Mouse (Mus musculus): ENCODE data around the gene Cln6. TPM values are rescaled to one million over a fixed set of nuclear protein-coding genes. Genes with fewer than 3 reads are reported as not detected.

Cln6 gene
- polyA plus RNA-seq, 1 experiment: 14.2 TPM

GRCm38 (mm10) chr9:62847694-62848093, 9.1 kb downstream of the Cln6 start:
- H3ac ChIP-seq (ENCODE audit: control insufficient read depth, insufficient read length, low read depth): no peak overlapping the region
- no peaks in the 10 kb centered on the region for H3K27me3 ChIP-seq (ENCODE audit: control insufficient read depth, insufficient read depth, insufficient read length)
- no peaks in the 10 kb centered on the region for H3K36me3 ChIP-seq (ENCODE audit: control insufficient read depth, insufficient read depth)
- H3K79me2 ChIP-seq (ENCODE audit: control insufficient read depth, insufficient read depth): no peaks in the 10 kb centered on the region
- no peak for TF ChIP-seq CEBPB (IDR thresholded peaks at IDR 0.05; ENCODE audit: low read depth)
- TF ChIP-seq MAX (IDR thresholded peaks at IDR 0.05): no peak
- no peak for TF ChIP-seq MYOG (IDR thresholded peaks at IDR 0.05; ENCODE audit: control insufficient read depth, extremely low read depth, insufficient read length)
- no peak for TF ChIP-seq FOSL1 (IDR thresholded peaks at IDR 0.05; ENCODE audit: insufficient read depth, low read length, poor library complexity, severe bottlenecking)
- TF ChIP-seq CTCF (IDR thresholded peaks at IDR 0.05; ENCODE audit: control insufficient read depth, insufficient read depth, insufficient read length): peak; percentile 91
- no peak for TF ChIP-seq MYOD1 (IDR thresholded peaks at IDR 0.05; ENCODE audit: control insufficient read depth, insufficient read length, low read depth)
- TF ChIP-seq USF1 (IDR thresholded peaks at IDR 0.05; ENCODE audit: low read depth): no peak
- H3K79me3 ChIP-seq (ENCODE audit: low read depth): no peaks in the 10 kb centered on the region
- H3K4me3 ChIP-seq (ENCODE audit: insufficient read depth, poor library complexity, severe bottlenecking): no peak overlapping the region

GRCm38 (mm10) chr9:62848641-62849040, 10.1 kb downstream of the Cln6 start:
- H3K79me2 ChIP-seq (ENCODE audit: control insufficient read depth, insufficient read depth): no peaks in the 10 kb centered on the region
- H3K79me3 ChIP-seq (ENCODE audit: low read depth): no peaks in the 10 kb centered on the region
- H3K36me3 ChIP-seq (ENCODE audit: control insufficient read depth, insufficient read depth): no peaks in the 10 kb centered on the region
- no peaks in the 10 kb centered on the region for H3K27me3 ChIP-seq (ENCODE audit: control insufficient read depth, insufficient read depth, insufficient read length)
- H3K4me3 ChIP-seq (ENCODE audit: insufficient read depth, poor library complexity, severe bottlenecking): no peak overlapping the region
- no peak overlapping the region for H3ac ChIP-seq (ENCODE audit: control insufficient read depth, insufficient read length, low read depth)
- TF ChIP-seq USF1 (IDR thresholded peaks at IDR 0.05; ENCODE audit: low read depth) (no peak), MYOG (IDR thresholded peaks at IDR 0.05; ENCODE audit: control insufficient read depth, extremely low read depth, insufficient read length) (no peak), FOSL1 (IDR thresholded peaks at IDR 0.05; ENCODE audit: insufficient read depth, low read length, poor library complexity, severe bottlenecking) (no peak), CTCF (IDR thresholded peaks at IDR 0.05; ENCODE audit: control insufficient read depth, insufficient read depth, insufficient read length) (no peak), MAX (IDR thresholded peaks at IDR 0.05) (no peak), CEBPB (IDR thresholded peaks at IDR 0.05; ENCODE audit: low read depth) (no peak), MYOD1 (IDR thresholded peaks at IDR 0.05; ENCODE audit: control insufficient read depth, insufficient read length, low read depth) (no peak)

DNA sequence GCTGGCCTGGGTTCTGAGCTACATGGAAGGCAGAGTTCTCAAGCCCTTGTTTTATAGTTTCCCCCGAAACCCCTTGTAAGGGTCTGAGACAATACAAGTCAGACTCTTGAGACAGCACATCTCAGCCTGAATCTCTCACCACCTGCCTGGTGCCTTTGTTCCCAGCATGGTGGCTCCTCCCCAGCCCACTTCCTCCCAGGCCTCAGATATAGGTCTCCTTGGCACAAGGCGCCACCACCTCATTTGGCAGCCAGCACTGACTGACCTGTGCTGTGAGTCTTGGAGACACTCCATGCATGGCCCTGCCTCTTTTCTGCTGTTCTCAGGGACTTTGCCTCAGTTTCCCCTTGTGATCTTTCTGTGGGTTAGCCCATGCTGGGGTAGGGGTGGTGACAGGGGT, 13.0 kb downstream of the Cln6 start:
- H3K79me3 ChIP-seq (ENCODE audit: low read depth): no peaks in the 10 kb centered on the region
- no peak overlapping the region for H3K4me3 ChIP-seq (ENCODE audit: insufficient read depth, poor library complexity, severe bottlenecking)
- TF ChIP-seq MYOG (IDR thresholded peaks at IDR 0.05; ENCODE audit: control insufficient read depth, extremely low read depth, insufficient read length) (no peak), FOSL1 (IDR thresholded peaks at IDR 0.05; ENCODE audit: insufficient read depth, low read length, poor library complexity, severe bottlenecking) (no peak), MYOD1 (IDR thresholded peaks at IDR 0.05; ENCODE audit: control insufficient read depth, insufficient read length, low read depth) (no peak), USF1 (IDR thresholded peaks at IDR 0.05; ENCODE audit: low read depth) (no peak), CTCF (IDR thresholded peaks at IDR 0.05; ENCODE audit: control insufficient read depth, insufficient read depth, insufficient read length) (no peak), MAX (IDR thresholded peaks at IDR 0.05) (no peak), CEBPB (IDR thresholded peaks at IDR 0.05; ENCODE audit: low read depth) (no peak)
- H3ac ChIP-seq (ENCODE audit: control insufficient read depth, insufficient read length, low read depth): no peak overlapping the region
- H3K27me3 ChIP-seq (ENCODE audit: control insufficient read depth, insufficient read depth, insufficient read length): no peaks in the 10 kb centered on the region
- H3K79me2 ChIP-seq (ENCODE audit: control insufficient read depth, insufficient read depth): no peaks in the 10 kb centered on the region
- no peaks in the 10 kb centered on the region for H3K36me3 ChIP-seq (ENCODE audit: control insufficient read depth, insufficient read depth)

DNA sequence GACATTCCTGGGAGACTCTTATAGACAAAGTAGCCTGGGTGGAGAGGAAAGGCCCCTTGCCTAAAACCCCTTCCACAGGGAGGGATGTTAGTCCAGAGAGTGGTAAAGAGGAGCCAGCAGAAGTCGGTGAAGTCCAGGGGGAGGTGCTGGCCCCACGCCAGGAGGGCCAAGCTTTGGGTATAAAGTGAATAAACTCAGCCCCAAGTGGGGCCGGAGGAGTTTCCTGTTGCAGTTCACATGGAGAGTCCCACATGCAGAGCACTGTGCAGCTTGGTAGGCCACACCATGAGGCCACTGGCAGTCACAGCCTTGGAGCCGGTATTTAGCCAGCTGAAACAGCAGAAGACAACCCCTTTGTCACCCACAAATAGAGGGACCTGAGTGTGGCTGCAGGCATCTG, 15.9 kb downstream of the Cln6 start:
- no peaks in the 10 kb centered on the region for H3K36me3 ChIP-seq (ENCODE audit: control insufficient read depth, insufficient read depth)
- H3K79me3 ChIP-seq (ENCODE audit: low read depth): no peaks in the 10 kb centered on the region
- H3ac ChIP-seq (ENCODE audit: control insufficient read depth, insufficient read length, low read depth): no peak overlapping the region
- no peaks in the 10 kb centered on the region for H3K79me2 ChIP-seq (ENCODE audit: control insufficient read depth, insufficient read depth)
- H3K4me3 ChIP-seq (ENCODE audit: insufficient read depth, poor library complexity, severe bottlenecking): no peak overlapping the region
- no peaks in the 10 kb centered on the region for H3K27me3 ChIP-seq (ENCODE audit: control insufficient read depth, insufficient read depth, insufficient read length)
- TF ChIP-seq CEBPB (IDR thresholded peaks at IDR 0.05; ENCODE audit: low read depth) (no peak), MYOG (IDR thresholded peaks at IDR 0.05; ENCODE audit: control insufficient read depth, extremely low read depth, insufficient read length) (no peak), MYOD1 (IDR thresholded peaks at IDR 0.05; ENCODE audit: control insufficient read depth, insufficient read length, low read depth) (no peak)

GRCm38 (mm10) chr9:62857216-62857615, 18.6 kb downstream of the Cln6 start:
- H3K36me3 ChIP-seq (ENCODE audit: control insufficient read depth, insufficient read depth): no peaks in the 10 kb centered on the region
- H3K27me3 ChIP-seq (ENCODE audit: control insufficient read depth, insufficient read depth, insufficient read length): peaks cover 4% of the 10 kb centered on the region
- no peaks in the 10 kb centered on the region for H3K79me2 ChIP-seq (ENCODE audit: control insufficient read depth, insufficient read depth)
- no peaks in the 10 kb centered on the region for H3K79me3 ChIP-seq (ENCODE audit: low read depth)
- no peak for TF ChIP-seq MAX (IDR thresholded peaks at IDR 0.05)
- no peak for TF ChIP-seq MYOG (IDR thresholded peaks at IDR 0.05; ENCODE audit: control insufficient read depth, extremely low read depth, insufficient read length)
- TF ChIP-seq MYOD1 (IDR thresholded peaks at IDR 0.05; ENCODE audit: control insufficient read depth, insufficient read length, low read depth): no peak
- no peak for TF ChIP-seq CTCF (IDR thresholded peaks at IDR 0.05; ENCODE audit: control insufficient read depth, insufficient read depth, insufficient read length)
- no peak for TF ChIP-seq CEBPB (IDR thresholded peaks at IDR 0.05; ENCODE audit: low read depth)
- no peak for TF ChIP-seq FOSL1 (IDR thresholded peaks at IDR 0.05; ENCODE audit: insufficient read depth, low read length, poor library complexity, severe bottlenecking)
- H3K4me3 ChIP-seq (ENCODE audit: insufficient read depth, poor library complexity, severe bottlenecking): no peak overlapping the region
- no peak overlapping the region for H3ac ChIP-seq (ENCODE audit: control insufficient read depth, insufficient read length, low read depth)

DNA sequence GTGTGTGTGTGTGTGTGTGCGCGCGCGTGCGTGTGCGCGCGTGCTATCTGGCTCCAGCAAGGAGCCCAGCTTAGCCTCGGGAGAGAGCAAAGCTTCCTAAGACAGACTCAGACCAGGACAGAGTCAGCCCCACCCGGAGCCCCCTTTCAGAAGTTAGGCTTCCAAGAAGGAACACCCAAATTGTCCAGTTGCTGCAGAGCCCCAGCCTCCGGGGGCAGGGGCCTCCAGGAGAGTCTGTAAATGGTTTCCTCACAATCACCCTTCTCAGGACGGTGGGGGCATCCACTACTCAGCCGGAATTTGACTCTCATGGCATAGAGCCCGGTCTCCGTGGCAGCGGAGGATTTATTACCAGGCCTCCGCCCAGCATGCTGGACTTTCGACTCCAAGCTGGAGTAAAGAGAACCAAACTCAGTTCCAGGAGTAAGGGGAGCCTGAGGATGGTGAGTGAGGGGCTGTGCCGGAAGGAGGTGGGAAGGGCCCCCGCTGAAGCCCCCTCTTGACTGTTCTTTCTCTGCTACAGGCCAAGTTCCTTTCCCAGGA, 19.2 kb downstream of the Cln6 start, which contains the start of gene Calml4:
Gene Calml4 (plus strand): TSS at position 362 of the 543 bp plus-strand sequence.
- Histone ChIP-seq H3K79me2 (ENCODE audit: control insufficient read depth, insufficient read depth) (no peaks in the 10 kb centered on the region), H3K36me3 (ENCODE audit: control insufficient read depth, insufficient read depth) (no peaks in the 10 kb centered on the region), H3K27me3 (ENCODE audit: control insufficient read depth, insufficient read depth, insufficient read length) (peaks cover 4% of the 10 kb centered on the region), H3K4me3 (ENCODE audit: insufficient read depth, poor library complexity, severe bottlenecking) (no peak within 1 kb of the TSS), H3ac (ENCODE audit: control insufficient read depth, insufficient read length, low read depth) (no peak within 1 kb of the TSS), H3K79me3 (ENCODE audit: low read depth) (no peaks in the 10 kb centered on the region)
- TF ChIP-seq MYOG (IDR thresholded peaks at IDR 0.05; ENCODE audit: control insufficient read depth, extremely low read depth, insufficient read length) (no peak), FOSL1 (IDR thresholded peaks at IDR 0.05; ENCODE audit: insufficient read depth, low read length, poor library complexity, severe bottlenecking) (no peak), CTCF (IDR thresholded peaks at IDR 0.05; ENCODE audit: control insufficient read depth, insufficient read depth, insufficient read length) (no peak), MYOD1 (IDR thresholded peaks at IDR 0.05; ENCODE audit: control insufficient read depth, insufficient read length, low read depth) (no peak), CEBPB (IDR thresholded peaks at IDR 0.05; ENCODE audit: low read depth) (no peak), USF1 (IDR thresholded peaks at IDR 0.05; ENCODE audit: low read depth) (no peak), MAX (IDR thresholded peaks at IDR 0.05) (no peak)
